Mouse (Mus musculus) embryonic fibroblast, embryonic 13.5 days (primary cell): ENCODE measurements at regions not wholly inside any gene's neighbourhood (a gene's known extent, or its start where the extent isn't known, plus 50 kb on each side); places are given as distances from the start of the nearest gene placed in this dataset.

ENCODE experiments used
- CTCF ChIP-seq: IDR thresholded peaks from 2 replicates; pipeline ENCODE4 v1.5.1; 2011; ENCODE audit warnings: mild to moderate bottlenecking, control low read depth, low read length, moderate library complexity, borderline replicate concordance; ENCODE audit not compliant: insufficient read depth
- POLR2A ChIP-seq: IDR thresholded peaks from 2 replicates; pipeline ENCODE4 v1.6.1; 2011; ENCODE audit warnings: low read depth, mild to moderate bottlenecking, control low read depth, low read length, moderate library complexity

DNA sequence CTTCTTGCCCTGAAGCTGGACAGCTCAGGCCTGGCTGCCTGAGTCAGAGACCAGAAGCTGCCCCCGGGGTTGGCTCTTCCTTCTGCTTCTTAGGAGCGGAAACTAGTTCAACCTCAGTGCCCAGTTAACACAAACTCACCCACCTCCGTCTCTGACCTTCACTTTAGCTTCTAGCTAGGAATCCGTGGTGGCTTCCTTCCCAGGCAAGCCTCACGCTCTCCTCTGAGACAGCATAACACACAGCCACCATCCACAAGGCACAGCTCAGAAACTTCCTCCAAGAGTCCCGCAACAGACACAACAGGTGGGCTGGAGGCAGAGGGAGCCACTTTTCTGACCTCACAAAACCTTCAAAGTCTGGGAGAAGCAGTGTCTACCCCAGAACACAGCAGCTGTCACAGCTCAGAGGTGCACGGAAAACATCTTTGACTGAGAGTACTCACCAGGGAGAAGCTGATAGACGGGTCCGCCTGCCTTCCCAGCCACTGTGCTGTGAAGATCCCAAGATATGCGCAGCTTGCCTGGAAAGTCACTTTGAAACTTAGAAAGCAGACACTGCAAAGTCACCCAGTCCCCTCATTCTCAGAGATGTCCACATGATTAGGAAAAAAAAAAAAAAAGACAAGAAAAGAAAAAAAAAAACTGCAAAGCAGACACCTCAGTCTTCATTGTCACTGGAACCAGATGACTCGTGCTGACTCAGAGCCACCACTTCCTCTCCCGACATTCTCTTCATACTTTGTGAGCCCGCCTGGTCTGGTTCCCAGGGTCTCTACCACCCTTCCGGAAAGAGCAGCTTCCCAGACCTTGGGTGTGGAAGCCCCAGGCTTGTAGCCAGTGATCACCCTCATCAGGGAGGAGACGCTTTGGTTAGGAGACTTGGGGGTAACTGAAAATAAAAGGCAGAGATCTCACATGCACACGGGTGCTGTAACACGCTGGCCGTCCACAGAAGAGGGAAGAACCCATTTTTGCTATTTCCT, 162.1 kb upstream of the Spdye4c start:
- peak; percentile 56 for TF ChIP-seq POLR2A
- no peak for TF ChIP-seq CTCF
